Mouse (Mus musculus) thymus, adult 2 months (tissue): ENCODE measurements at regions not wholly inside any gene's neighbourhood (a gene's known extent, or its start where the extent isn't known, plus 50 kb on each side); places are given as distances from the start of the nearest gene placed in this dataset.

Experiments used
- DNase-seq: peaks from one replicate; pipeline ENCODE4 v3.0.0; 2021
- H3K27ac ChIP-seq: fragments of 200-500 bp; 2 replicates; pipeline ENCODE4 v1.5.1; 2012; ENCODE audit warnings: low read length, control low read depth; ENCODE audit not compliant: control insufficient read depth, insufficient read depth
- H3K27me3 ChIP-seq: fragments of 200-500 bp; 2 replicates; pipeline ENCODE4 v1.6.1; 2012; ENCODE audit warnings: mild to moderate bottlenecking, low read length, moderate library complexity, mixed read lengths; ENCODE audit not compliant: control insufficient read depth, insufficient read depth
- H3K36me3 ChIP-seq: fragments of 200-500 bp; 2 replicates; pipeline ENCODE4 v1.6.1; 2012; ENCODE audit warnings: mild to moderate bottlenecking, low read length, moderate library complexity; ENCODE audit not compliant: control insufficient read depth, insufficient read depth
- H3K4me1 ChIP-seq: fragments of 200-500 bp; replicated peaks from 2 replicates; pipeline ENCODE4 v1.6.1; 2012; ENCODE audit warnings: low read length; ENCODE audit not compliant: control insufficient read depth, insufficient read depth
- H3K4me3 ChIP-seq: fragments of 200-500 bp; 2 replicates; pipeline ENCODE4 v1.5.1; 2012; ENCODE audit warnings: mild to moderate bottlenecking, low read length, control low read depth, moderate library complexity; ENCODE audit not compliant: control insufficient read depth, insufficient read depth
- CTCF ChIP-seq: fragments of 200-500 bp; IDR thresholded peaks from 2 replicates; pipeline ENCODE4 v1.5.1; 2012; ENCODE audit warnings: mild to moderate bottlenecking, control low read depth, low read length, moderate library complexity, borderline replicate concordance; ENCODE audit not compliant: control insufficient read depth, poor library complexity, insufficient read depth; ENCODE audit errors: extremely low read depth
- POLR2A ChIP-seq: fragments of 200-500 bp; IDR thresholded peaks from 2 replicates; pipeline ENCODE4 v1.6.1; 2012; ENCODE audit warnings: mild to moderate bottlenecking, low read length, control low read depth, moderate library complexity; ENCODE audit not compliant: control insufficient read depth, poor library complexity, insufficient read depth; ENCODE audit errors: extremely low read depth
- WGBS: fragments of 180-500 bp; shearing (Covaris S2); methylation state at CpG from one replicate; pipeline ENCODE4 v1.1.7; 2018; 5-methylcytosine and 5-hydroxymethylcytosine counted together

DNA sequence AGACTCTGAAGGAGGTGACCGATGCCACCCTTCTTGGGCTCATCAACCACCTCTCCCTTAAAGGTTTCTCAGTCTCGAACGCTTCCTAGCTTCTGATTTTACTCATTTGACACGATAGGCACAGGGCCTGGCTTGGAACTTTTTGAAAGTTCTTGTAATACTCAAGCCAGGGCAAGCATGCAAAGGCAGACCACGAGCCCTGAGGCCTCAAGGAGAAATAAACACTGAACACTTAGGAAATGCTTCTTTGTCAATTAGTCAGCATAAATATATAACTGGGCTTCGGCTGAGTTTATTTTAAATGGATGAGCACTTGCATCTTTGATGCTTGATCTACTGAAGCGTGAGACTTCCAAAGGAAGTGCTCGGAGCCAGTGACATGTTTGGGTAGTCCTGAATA lies 50.4 kb upstream of the Atp1b1 start:
- H3K36me3 ChIP-seq: no peaks in the 10 kb centered on the region
- peaks cover 12% of the 10 kb centered on the region for H3K4me1 ChIP-seq
- no peaks in the 10 kb centered on the region for H3K27me3 ChIP-seq
- DNase-seq: no peak
- TF ChIP-seq CTCF (no peak), POLR2A (no peak)
- no peak overlapping the region for H3K27ac ChIP-seq
- WGBS: 92% methylated on average over 8 of the region's 8 CpGs
- H3K4me3 ChIP-seq: no peak overlapping the region

DNA sequence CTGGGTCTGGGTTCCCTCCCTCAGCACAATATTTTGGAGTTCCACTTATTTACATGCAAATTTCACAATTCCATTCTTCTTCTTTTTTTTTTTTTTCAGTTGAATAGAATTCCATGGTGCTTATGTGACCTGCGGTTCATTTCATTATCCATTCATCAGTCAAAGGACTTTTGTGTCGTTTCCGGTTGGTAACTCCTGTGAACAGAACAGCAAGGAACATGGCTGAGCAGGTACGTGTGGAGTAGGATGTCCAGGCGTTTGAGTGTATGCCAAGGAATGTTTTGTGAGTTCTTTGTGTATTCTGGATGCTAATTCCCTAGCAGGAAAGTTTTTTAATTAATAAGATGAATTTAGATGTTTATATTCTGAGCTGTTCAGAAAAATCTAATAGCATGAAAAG lies 50.0 kb upstream of the Atp1b1 start:
- DNase-seq: no peak
- peaks cover 16% of the 10 kb centered on the region for H3K4me1 ChIP-seq
- H3K4me3 ChIP-seq: no peak overlapping the region
- H3K27ac ChIP-seq: no peak overlapping the region
- 91% methylated on average over 5 of the region's 5 CpGs for WGBS
- TF ChIP-seq POLR2A: no peak
- no peak for TF ChIP-seq CTCF
- H3K36me3 ChIP-seq: no peaks in the 10 kb centered on the region
- no peaks in the 10 kb centered on the region for H3K27me3 ChIP-seq
